Mouse (Mus musculus): Measurements from ENCODE around the gene Gm11444. TPM values are rescaled to one million over a fixed set of nuclear protein-coding genes. Genes with fewer than 3 reads are reported as not detected.

Gene Gm11444
- polyA plus RNA-seq, 1 experiment from 2014 or later, result not detected

GRCm38 (mm10) chr11:85812201-85812966, 37.7 kb downstream of the Gm11444 start:
- Histone ChIP-seq H3K27ac (ENCODE audit: low read length) (no peak overlapping the region), H3K36me3 (ENCODE audit: control insufficient read depth, insufficient read depth, low read length) (no peaks in the 10 kb centered on the region), H3K4me2 (ENCODE audit: low read length) (no peak overlapping the region), H3K9me3 (replicated peaks; ENCODE audit: control insufficient read depth, low read length, poor library complexity, severe bottlenecking) (no peaks in the 10 kb centered on the region), H3K4me1 (ENCODE audit: control insufficient read depth, insufficient read depth, low read length) (no peaks in the 10 kb centered on the region), H3K9ac (ENCODE audit: low read depth, low read length) (no peak overlapping the region), H3K4me3 (ENCODE audit: low read depth, low read length) (no peak overlapping the region), H3K27me3 (ENCODE audit: control insufficient read depth, insufficient read depth, low read depth, low read length) (no peaks in the 10 kb centered on the region)
- 88% methylated on average over 12 of the region's 12 CpGs for WGBS
- ATAC-seq, result no peak

GRCm38 (mm10) chr11:85811676-85812075, 38.5 kb downstream of the Gm11444 start:
- H3K27me3 ChIP-seq (ENCODE audit: control insufficient read depth, insufficient read depth, low read depth, low read length), result no peaks in the 10 kb centered on the region
- WGBS, result 89% methylated on average over 5 of the region's 5 CpGs
- ATAC-seq, result no peak
- no peak overlapping the region for H3K4me3 ChIP-seq (ENCODE audit: low read depth, low read length)
- H3K4me2 ChIP-seq (ENCODE audit: low read length), result no peak overlapping the region
- no peak overlapping the region for H3K27ac ChIP-seq (ENCODE audit: low read length)
- no peak overlapping the region for H3K9ac ChIP-seq (ENCODE audit: low read depth, low read length)
- no peaks in the 10 kb centered on the region for H3K36me3 ChIP-seq (ENCODE audit: control insufficient read depth, insufficient read depth, low read length)
- H3K4me1 ChIP-seq (ENCODE audit: control insufficient read depth, insufficient read depth, low read length), result no peaks in the 10 kb centered on the region
- H3K9me3 ChIP-seq (replicated peaks; ENCODE audit: control insufficient read depth, low read length, poor library complexity, severe bottlenecking), result no peaks in the 10 kb centered on the region

- no peak for ATAC-seq
- WGBS, result 79% methylated on average over 4 of the region's 4 CpGs
- Histone ChIP-seq H3K27ac (ENCODE audit: low read length) (no peak overlapping the region), H3K4me3 (ENCODE audit: low read depth, low read length) (no peak overlapping the region), H3K9ac (ENCODE audit: low read depth, low read length) (no peak overlapping the region), H3K9me3 (replicated peaks; ENCODE audit: control insufficient read depth, low read length, poor library complexity, severe bottlenecking) (no peaks in the 10 kb centered on the region), H3K4me1 (ENCODE audit: control insufficient read depth, insufficient read depth, low read length) (no peaks in the 10 kb centered on the region), H3K27me3 (ENCODE audit: control insufficient read depth, insufficient read depth, low read depth, low read length) (no peaks in the 10 kb centered on the region), H3K4me2 (ENCODE audit: low read length) (no peak overlapping the region), H3K36me3 (ENCODE audit: control insufficient read depth, insufficient read depth, low read length) (no peaks in the 10 kb centered on the region)
These were observed 38.9 kb downstream of the Gm11444 start for GRCm38 (mm10) chr11:85811229-85811628.

- H3K4me3 ChIP-seq (ENCODE audit: low read depth, low read length), result no peak overlapping the region
- H3K9me3 ChIP-seq (replicated peaks; ENCODE audit: control insufficient read depth, low read length, poor library complexity, severe bottlenecking), result no peaks in the 10 kb centered on the region
- no peaks in the 10 kb centered on the region for H3K4me1 ChIP-seq (ENCODE audit: control insufficient read depth, insufficient read depth, low read length)
These were observed 42.8 kb downstream of the Gm11444 start for GRCm38 (mm10) chr11:85807353-85807752.

GRCm38 (mm10) chr11:85805779-85806178, 44.4 kb downstream of the Gm11444 start:
- H3K27ac ChIP-seq (ENCODE audit: low read length), result no peak overlapping the region
- WGBS, result 75% methylated on average over 1 of the region's 1 CpGs
- no peaks in the 10 kb centered on the region for H3K36me3 ChIP-seq (ENCODE audit: control insufficient read depth, insufficient read depth, low read length)
- no peak for ATAC-seq
- no peaks in the 10 kb centered on the region for H3K9me3 ChIP-seq (replicated peaks; ENCODE audit: control insufficient read depth, low read length, poor library complexity, severe bottlenecking)
- no peak overlapping the region for H3K4me2 ChIP-seq (ENCODE audit: low read length)
- no peaks in the 10 kb centered on the region for H3K27me3 ChIP-seq (ENCODE audit: control insufficient read depth, insufficient read depth, low read depth, low read length)
- H3K9ac ChIP-seq (ENCODE audit: low read depth, low read length), result no peak overlapping the region
- H3K4me1 ChIP-seq (ENCODE audit: control insufficient read depth, insufficient read depth, low read length), result no peaks in the 10 kb centered on the region
- no peak overlapping the region for H3K4me3 ChIP-seq (ENCODE audit: low read depth, low read length)

More at GRCm38 (mm10) chr11:85807353-85807752, 42.8 kb downstream of the Gm11444 start:
- Histone ChIP-seq H3K27me3 (ENCODE audit: control insufficient read depth, insufficient read depth, low read depth, low read length) (no peaks in the 10 kb centered on the region), H3K27ac (ENCODE audit: low read length) (no peak overlapping the region), H3K4me2 (ENCODE audit: low read length) (no peak overlapping the region), H3K9ac (ENCODE audit: low read depth, low read length) (no peak overlapping the region), H3K36me3 (ENCODE audit: control insufficient read depth, insufficient read depth, low read length) (no peaks in the 10 kb centered on the region)
- WGBS, result 88% methylated on average over 11 of the region's 11 CpGs
- no peak for ATAC-seq

GRCm38 (mm10) chr11:85804048-85804447, 46.1 kb downstream of the Gm11444 start:
- Histone ChIP-seq H3K36me3 (ENCODE audit: control insufficient read depth, insufficient read depth, low read length) (no peaks in the 10 kb centered on the region), H3K4me1 (ENCODE audit: control insufficient read depth, insufficient read depth, low read length) (no peaks in the 10 kb centered on the region), H3K4me2 (ENCODE audit: low read length) (no peak overlapping the region), H3K4me3 (ENCODE audit: low read depth, low read length) (no peak overlapping the region), H3K27ac (ENCODE audit: low read length) (no peak overlapping the region), H3K9ac (ENCODE audit: low read depth, low read length) (no peak overlapping the region), H3K27me3 (ENCODE audit: control insufficient read depth, insufficient read depth, low read depth, low read length) (no peaks in the 10 kb centered on the region), H3K9me3 (replicated peaks; ENCODE audit: control insufficient read depth, low read length, poor library complexity, severe bottlenecking) (no peaks in the 10 kb centered on the region)
- 73% methylated on average over 5 of the region's 5 CpGs for WGBS
- no peak for ATAC-seq

- no peaks in the 10 kb centered on the region for H3K9me3 ChIP-seq (replicated peaks; ENCODE audit: control insufficient read depth, low read length, poor library complexity, severe bottlenecking)
- no peaks in the 10 kb centered on the region for H3K36me3 ChIP-seq (ENCODE audit: control insufficient read depth, insufficient read depth, low read length)
- H3K27ac ChIP-seq (ENCODE audit: low read length), result no peak overlapping the region
- H3K27me3 ChIP-seq (ENCODE audit: control insufficient read depth, insufficient read depth, low read depth, low read length), result no peaks in the 10 kb centered on the region
- no peaks in the 10 kb centered on the region for H3K4me1 ChIP-seq (ENCODE audit: control insufficient read depth, insufficient read depth, low read length)
- 66% methylated on average over 11 of the region's 11 CpGs for WGBS
- H3K4me2 ChIP-seq (ENCODE audit: low read length), result no peak overlapping the region
- H3K4me3 ChIP-seq (ENCODE audit: low read depth, low read length), result no peak overlapping the region
- ATAC-seq, result no peak
- H3K9ac ChIP-seq (ENCODE audit: low read depth, low read length), result no peak overlapping the region
These were observed 49.8 kb downstream of the Gm11444 start for GRCm38 (mm10) chr11:85800380-85800779.

GRCm38 (mm10) chr11:85799856-85800255, 50.3 kb downstream of the Gm11444 start:
- H3K4me1 ChIP-seq (ENCODE audit: control insufficient read depth, insufficient read depth, low read length), result no peaks in the 10 kb centered on the region
- no peak overlapping the region for H3K4me2 ChIP-seq (ENCODE audit: low read length)
- no peaks in the 10 kb centered on the region for H3K27me3 ChIP-seq (ENCODE audit: control insufficient read depth, insufficient read depth, low read depth, low read length)
- H3K9me3 ChIP-seq (replicated peaks; ENCODE audit: control insufficient read depth, low read length, poor library complexity, severe bottlenecking), result no peaks in the 10 kb centered on the region
- H3K36me3 ChIP-seq (ENCODE audit: control insufficient read depth, insufficient read depth, low read length), result no peaks in the 10 kb centered on the region
- no peak for ATAC-seq
- no peak overlapping the region for H3K27ac ChIP-seq (ENCODE audit: low read length)
- H3K4me3 ChIP-seq (ENCODE audit: low read depth, low read length), result no peak overlapping the region
- H3K9ac ChIP-seq (ENCODE audit: low read depth, low read length), result no peak overlapping the region
- 69% methylated on average over 19 of the region's 19 CpGs for WGBS

- no peaks in the 10 kb centered on the region for H3K4me1 ChIP-seq (ENCODE audit: control insufficient read depth, insufficient read depth, low read length)
- no peak for ATAC-seq
- no peak overlapping the region for H3K9ac ChIP-seq (ENCODE audit: low read depth, low read length)
- H3K4me3 ChIP-seq (ENCODE audit: low read depth, low read length), result no peak overlapping the region
- 96% methylated on average over 4 of the region's 4 CpGs for WGBS
- no peaks in the 10 kb centered on the region for H3K36me3 ChIP-seq (ENCODE audit: control insufficient read depth, insufficient read depth, low read length)
- no peak overlapping the region for H3K4me2 ChIP-seq (ENCODE audit: low read length)
- no peaks in the 10 kb centered on the region for H3K27me3 ChIP-seq (ENCODE audit: control insufficient read depth, insufficient read depth, low read depth, low read length)
- H3K9me3 ChIP-seq (replicated peaks; ENCODE audit: control insufficient read depth, low read length, poor library complexity, severe bottlenecking), result no peaks in the 10 kb centered on the region
- H3K27ac ChIP-seq (ENCODE audit: low read length), result no peak overlapping the region
These were observed 50.7 kb downstream of the Gm11444 start for GRCm38 (mm10) chr11:85799456-85799855.

All from midbrain, embryonic 16.5 days (tissue).